Mouse (Mus musculus) ES-Bruce4 (cell line): ENCODE measurements around the gene H2-D1. TPM values are rescaled to one million over a fixed set of nuclear protein-coding genes. Genes with fewer than 3 reads are reported as not detected.

Experiments
- H3K27ac ChIP-seq: 2 replicates; pipeline ENCODE4 v1.5.1; 2012; ENCODE audit warnings: low read length, inconsistent platforms; ENCODE audit not compliant: insufficient read depth
- H3K27me3 ChIP-seq: 2 replicates; pipeline ENCODE4 v1.6.1; 2012; ENCODE audit warnings: mild to moderate bottlenecking, low read length, inconsistent platforms; ENCODE audit not compliant: control insufficient read depth, poor library complexity, insufficient read depth, severe bottlenecking
- H3K36me3 ChIP-seq: 2 replicates; pipeline ENCODE4 v1.6.1; 2012; ENCODE audit warnings: inconsistent platforms, mild to moderate bottlenecking, low read length, moderate library complexity; ENCODE audit not compliant: control insufficient read depth, poor library complexity, insufficient read depth, severe bottlenecking
- H3K4me1 ChIP-seq: one replicate; pipeline ENCODE4 v1.8.1; 2011; ENCODE audit warnings: low read length; ENCODE audit not compliant: control insufficient read depth, insufficient read depth
- H3K4me3 ChIP-seq: 2 replicates; pipeline ENCODE4 v1.5.1; 2011; ENCODE audit warnings: low read depth, mild to moderate bottlenecking, low read length
- H3K9ac ChIP-seq: 2 replicates; pipeline ENCODE4 v1.6.1; 2012; ENCODE audit warnings: low read depth, mild to moderate bottlenecking, inconsistent platforms; ENCODE audit not compliant: poor library complexity, severe bottlenecking
- H3K9me3 ChIP-seq: replicated peaks from 2 replicates; pipeline ENCODE4 v1.6.1; 2012; ENCODE audit warnings: mild to moderate bottlenecking, low read length, inconsistent platforms; ENCODE audit not compliant: control insufficient read depth, poor library complexity, insufficient read depth, severe bottlenecking
- CTCF ChIP-seq: IDR thresholded peaks from one replicate; pipeline ENCODE4 v1.8.1; 2011; ENCODE audit warnings: low read depth, low read length
- EP300 ChIP-seq: IDR thresholded peaks from 2 replicates; pipeline ENCODE4 v1.6.1; 2011; ENCODE audit warnings: low read depth, low read length; ENCODE audit not compliant: insufficient read depth
- POLR2A ChIP-seq: IDR thresholded peaks from one replicate; pipeline ENCODE4 v1.8.1; 2011; ENCODE audit warnings: low read length; ENCODE audit not compliant: insufficient read depth
- polyA plus RNA-seq: library from polyadenylated mRNA; stranded (reverse); fragments of >200 nt; gene quantifications from 2 replicates; pipeline ENCODE4 v1.2.4, GENCODE M21; 2011; ENCODE audit warnings: low read depth; ENCODE audit not compliant: missing spikeins, insufficient read depth, insufficient read length

Gene H2-D1
- polyA plus RNA-seq, 1 experiment = 23.1 TPM

- TF ChIP-seq CTCF = peak; percentile 66
- TF ChIP-seq EP300 = no peak
- TF ChIP-seq POLR2A = no peak
- H3K27ac ChIP-seq = no peak overlapping the region
- no peaks in the 10 kb centered on the region for H3K4me1 ChIP-seq
- H3K27me3 ChIP-seq = no peaks in the 10 kb centered on the region
- peaks cover 3% of the 10 kb centered on the region; the same call in 1 of the 2 replicates for H3K36me3 ChIP-seq
- H3K9me3 ChIP-seq = no peaks in the 10 kb centered on the region
- no peak overlapping the region for H3K4me3 ChIP-seq
- H3K9ac ChIP-seq = no peak overlapping the region
Measured at GRCm38 (mm10) chr17:35257824-35258491, 4.6 kb upstream of the H2-D1 start.

- no peak overlapping the region for H3K27ac ChIP-seq
- peaks cover 6% of the 10 kb centered on the region; the same call in 1 of the 2 replicates for H3K27me3 ChIP-seq
- TF ChIP-seq EP300 = no peak
- no peak for TF ChIP-seq POLR2A
- TF ChIP-seq CTCF = no peak
- H3K4me3 ChIP-seq = no peak overlapping the region
- no peaks in the 10 kb centered on the region for H3K9me3 ChIP-seq
- no peaks in the 10 kb centered on the region for H3K4me1 ChIP-seq
- no peaks in the 10 kb centered on the region for H3K36me3 ChIP-seq
- no peak overlapping the region for H3K9ac ChIP-seq
Measured at GRCm38 (mm10) chr17:35258492-35259478, 3.7 kb upstream of the H2-D1 start.

GRCm38 (mm10) chr17:35259621-35260020 is 2.9 kb upstream of the H2-D1 start:
- no peak overlapping the region for H3K4me3 ChIP-seq
- H3K27me3 ChIP-seq = peaks cover 6% of the 10 kb centered on the region; the same call in 1 of the 2 replicates
- H3K9ac ChIP-seq = no peak overlapping the region
- H3K36me3 ChIP-seq = no peaks in the 10 kb centered on the region
- no peaks in the 10 kb centered on the region for H3K4me1 ChIP-seq
- H3K27ac ChIP-seq = no peak overlapping the region
- H3K9me3 ChIP-seq = no peaks in the 10 kb centered on the region
- no peak for TF ChIP-seq CTCF
- no peak for TF ChIP-seq EP300
- TF ChIP-seq POLR2A = no peak

GRCm38 (mm10) chr17:35261651-35262050 is 879 bp upstream of the H2-D1 start:
- H3K4me3 ChIP-seq = no peak overlapping the region
- no peaks in the 10 kb centered on the region for H3K36me3 ChIP-seq
- no peaks in the 10 kb centered on the region for H3K9me3 ChIP-seq
- no peaks in the 10 kb centered on the region for H3K4me1 ChIP-seq
- no peak overlapping the region for H3K9ac ChIP-seq
- H3K27me3 ChIP-seq = peaks cover 6% of the 10 kb centered on the region; the same call in 1 of the 2 replicates
- TF ChIP-seq CTCF (no peak), POLR2A (no peak), EP300 (no peak)
- no peak overlapping the region for H3K27ac ChIP-seq

GRCm38 (mm10) chr17:35263523-35263883 is 973 bp downstream of the H2-D1 start:
- no peak overlapping the region for H3K27ac ChIP-seq
- TF ChIP-seq POLR2A (no peak), CTCF (no peak), EP300 (no peak)
- H3K9ac ChIP-seq = peak overlapping the region; percentile 60
- H3K4me3 ChIP-seq = peak overlapping the region; percentile 41
- H3K27me3 ChIP-seq = peaks cover 6% of the 10 kb centered on the region; the same call in 1 of the 2 replicates
- no peaks in the 10 kb centered on the region for H3K4me1 ChIP-seq
- H3K36me3 ChIP-seq = no peaks in the 10 kb centered on the region
- no peaks in the 10 kb centered on the region for H3K9me3 ChIP-seq
